Mouse (Mus musculus) hematopoietic multipotent progenitor cell, adult 10-12 weeks (in vitro differentiated cells): ENCODE measurements around the gene Serpina7. TPM values are rescaled to one million over a fixed set of nuclear protein-coding genes. Genes with fewer than 3 reads are reported as not detected.

Source experiments
- polyA plus RNA-seq: library from polyadenylated mRNA; stranded (reverse); fragments of >175 nt; gene quantifications from 2 replicates; pipeline ENCODE4 v1.2.3, GENCODE M21; 2012; ENCODE audit warnings: low replicate concordance

The Serpina7 gene
- not detected in 2 replicates for polyA plus RNA-seq

GRCm38 (mm10) chrX:139085077-139085476 is at the start of gene Serpina7:
Gene Serpina7 (minus strand): TSS chrX:139085236.

GRCm38 (mm10) chrX:139085943-139086342 is 907 bp upstream of the Serpina7 start, which contains the start of gene 4930513O06Rik:
Gene 4930513O06Rik (plus strand): TSS chrX:139086243.

Other genes starting within 250 kb of the Serpina7 start
- not detected in 2 replicates for gene Nrk, start 170.8 kb downstream of the Serpina7 start, polyA plus RNA-seq
- not detected in 2 replicates for gene 4930513O06Rik, start 1.0 kb upstream of the Serpina7 start, polyA plus RNA-seq
- gene 4933428M09Rik, start 94.0 kb upstream of the Serpina7 start, polyA plus RNA-seq, result not detected in 2 replicates
- gene Mum1l1, start 124.8 kb upstream of the Serpina7 start, polyA plus RNA-seq, result 0.03 TPM in 1 of 2 replicates, not detected in the other
- not detected in 2 replicates for gene Trap1a, start 248.4 kb upstream of the Serpina7 start, polyA plus RNA-seq